Mouse (Mus musculus): Measurements from ENCODE around the gene Olfr672.
"Not testable (repeated sequence)": the region's sequence is repeated elsewhere in the genome, so short reads cannot be mapped to it uniquely, and the experiment has no call there.

- TF ChIP-seq CTCF (IDR thresholded peaks at IDR 0.05): 0 out of 2 replicates have a peak, but pooled peaks have one; percentile 5
- not testable (repeated sequence) for TF ChIP-seq POLR2A (IDR thresholded peaks at IDR 0.05; ENCODE audit: insufficient read depth, low read depth, low read length)
These were observed 29.3 kb downstream of the Olfr672 start for GRCm38 (mm10) chr7:104972507-104972906.
